ENCODE assay signal across 26 mouse cellular contexts in the genomic region with DNA sequence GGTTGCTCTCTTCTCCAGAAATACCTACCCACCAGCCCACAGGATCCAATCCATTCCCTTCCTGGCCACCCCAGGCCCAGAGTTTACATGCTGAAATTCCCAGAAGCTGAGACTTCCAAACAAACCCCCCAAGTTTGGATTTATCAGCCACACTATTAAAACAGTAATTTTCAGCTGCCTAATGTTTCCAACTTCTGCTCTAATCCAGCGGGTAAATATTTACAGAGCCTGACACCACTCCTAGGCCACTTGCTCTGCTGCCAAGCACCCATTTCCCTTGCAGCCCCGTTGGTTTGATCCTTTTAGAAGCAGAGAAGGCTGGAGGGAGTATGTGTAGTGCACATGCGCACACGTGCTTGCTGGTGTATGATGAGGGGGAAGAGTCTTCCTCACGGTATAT.
A peak's percentile ranks its signal among the peaks of the same experiment; 100 is the strongest.
DNase-seq lines count a peak whose midpoint lies in the region; ATAC-seq and TF ChIP-seq lines count a peak whose summit lies in the region.
"Had no signal": no experiment of that assay in that cellular context is flagged by ENCODE, and none has a peak within 500 bp of the region (broad histone marks: within the 10 kb centered on the region; RNA-seq: fewer than 3 reads in every experiment).

No protein-coding gene starts in this region.

- ATAC-seq in lung, embryonic 15.5 days (ENCODE audit: borderline replicate concordance, extremely low read depth, low FRiP score, low TSS enrichment) = no peak
- ATAC-seq in lung, postnatal 0 days = peak; percentile 20; the same call in 1 of the 2 replicates
- ATAC-seq: CD4-positive, CD25-positive, alpha-beta regulatory T cell, adult 4 months; forebrain, embryonic 14.5 days; forebrain, postnatal 0 days had no signal

- no peak overlapping the region for H3K9ac ChIP-seq in lung, embryonic 15.5 days
- no peak overlapping the region for H3K9ac ChIP-seq in lung, postnatal 0 days (replicated peaks; ENCODE audit: low read depth)
- H3K9ac ChIP-seq: embryonic facial prominence, embryonic 12.5 days; embryonic facial prominence, embryonic 15.5 days; forebrain, postnatal 0 days; heart, embryonic 12.5 days; heart, embryonic 15.5 days; hindbrain, embryonic 13.5 days had no signal

- H3K4me2 ChIP-seq in lung, embryonic 15.5 days = no peak overlapping the region
- no peak overlapping the region for H3K4me2 ChIP-seq in lung, postnatal 0 days (replicated peaks; ENCODE audit: low read depth, low read length)
- H3K4me2 ChIP-seq: embryonic facial prominence, embryonic 12.5 days; embryonic facial prominence, embryonic 15.5 days; heart, embryonic 12.5 days; heart, embryonic 15.5 days; hindbrain, embryonic 13.5 days had no signal

- peaks cover 8% of the 10 kb centered on the region; the same call in 1 of the 2 replicates for H3K27me3 ChIP-seq in lung, embryonic 15.5 days
- no peaks in the 10 kb centered on the region; the same call in 1 of the 2 replicates for H3K27me3 ChIP-seq in lung, postnatal 0 days (replicated peaks; ENCODE audit: insufficient read depth, low read length)

- no peak for DNase-seq in lung, postnatal 36 days
- DNase-seq in lung, postnatal 0 days (ENCODE audit: low spot score) = no peak
- DNase-seq in lung, postnatal 10 days = peak; percentile 59
- DNase-seq in thymus, postnatal 36 days = no peak
- no peak for DNase-seq in right cerebral cortex, postnatal 36 days (ENCODE audit: low spot score in 2 of 2)
- DNase-seq: adrenal gland, adult 2 months; adrenal gland, postnatal 14 days; cerebellum, adult 11 months; cerebellum, adult 2 months; cerebellum, adult 9-11 months; cerebellum, postnatal 25 days; forebrain, postnatal 0 days; gastrocnemius, adult 2 months; gastrocnemius, postnatal 14 days; heart, adult 18-20 months; heart, postnatal 10 days; heart, postnatal 36 days had no signal

- WGBS in lung, embryonic 15.5 days = 32% methylated on average over 5 of the region's 5 CpGs
- WGBS in lung, postnatal 0 days = 27% methylated on average over 5 of the region's 5 CpGs

- H3K36me3 ChIP-seq in lung, embryonic 15.5 days = no peaks in the 10 kb centered on the region
- H3K36me3 ChIP-seq in lung, postnatal 0 days (ENCODE audit: insufficient read depth, low read length) = no peaks in the 10 kb centered on the region
- H3K36me3 ChIP-seq: embryonic facial prominence, embryonic 12.5 days; embryonic facial prominence, embryonic 15.5 days; heart, embryonic 12.5 days; heart, embryonic 15.5 days; hindbrain, embryonic 10.5 days; hindbrain, embryonic 13.5 days had no signal

- peaks cover 19% of the 10 kb centered on the region for H3K4me1 ChIP-seq in lung, embryonic 15.5 days
- H3K4me1 ChIP-seq in lung, postnatal 0 days (ENCODE audit: insufficient read depth, low read depth, low read length) = no peaks in the 10 kb centered on the region
- H3K4me1 ChIP-seq: embryonic facial prominence, embryonic 12.5 days had no signal

- no peaks in the 10 kb centered on the region for H3K9me3 ChIP-seq in lung, embryonic 15.5 days
- H3K9me3 ChIP-seq in lung, postnatal 0 days (ENCODE audit: low read length) = no peaks in the 10 kb centered on the region
- H3K9me3 ChIP-seq: embryonic facial prominence, embryonic 12.5 days; embryonic facial prominence, embryonic 15.5 days; heart, embryonic 12.5 days; heart, embryonic 15.5 days; hindbrain, embryonic 10.5 days; hindbrain, embryonic 13.5 days had no signal

- peak overlapping the region; percentile 18; the same call in 1 of the 2 replicates for H3K27ac ChIP-seq in lung, embryonic 15.5 days
- H3K27ac ChIP-seq in lung, postnatal 0 days (ENCODE audit: low read length) = no peak overlapping the region
- H3K27ac ChIP-seq: embryonic facial prominence, embryonic 12.5 days; embryonic facial prominence, embryonic 15.5 days; gastrocnemius, adult 2 months; heart, embryonic 15.5 days; hindbrain, embryonic 10.5 days; hindbrain, embryonic 13.5 days had no signal

- TF ChIP-seq CTCF in lung, postnatal 0 days (IDR thresholded peaks at IDR 0.05) = no peak

- no peak overlapping the region for H3K4me3 ChIP-seq in lung, embryonic 15.5 days
- no peak overlapping the region for H3K4me3 ChIP-seq in lung, postnatal 0 days (ENCODE audit: low read depth, low read length)
- H3K4me3 ChIP-seq: embryonic facial prominence, embryonic 12.5 days; embryonic facial prominence, embryonic 15.5 days; gastrocnemius, adult 2 months; heart, embryonic 12.5 days; heart, embryonic 15.5 days; hindbrain, embryonic 10.5 days; hindbrain, embryonic 13.5 days had no signal

- TF ChIP-seq EP300 in lung, postnatal 0 days (IDR thresholded peaks at IDR 0.05) = no peak
